Mouse (Mus musculus) naive thymus-derived CD4-positive, alpha-beta T cell, adult 5 months (primary cell): Measurements from ENCODE around the gene Cyp2ab1. TPM values are rescaled to one million over a fixed set of nuclear protein-coding genes. Genes with fewer than 3 reads are reported as not detected.

Experiments used
- polyA plus RNA-seq: library from polyadenylated mRNA; unstranded; fragments of 100-300 nt; shearing (Covaris generic); gene quantifications from one replicate; pipeline ENCODE4 v1.2.1, GENCODE M21; 2017

The Cyp2ab1 gene
- not detected for polyA plus RNA-seq

GRCm38 (mm10) chr16:20325286-20325685 is at the start of gene Cyp2ab1:
Cyp2ab1 (minus strand) TSS chr16:20325404.

GRCm38 (mm10) chr16:20301770-20302649 is 23.2 kb downstream of the Cyp2ab1 start, which contains the start of gene Parl:
Parl (minus strand) TSS chr16:20302387.

Other genes starting within 250 kb of the Cyp2ab1 start
- gene Klhl24, start 227.9 kb downstream of the Cyp2ab1 start, polyA plus RNA-seq = 207 TPM
- gene Yeats2, start 184.3 kb downstream of the Cyp2ab1 start, polyA plus RNA-seq = 29.0 TPM
- not detected for gene Map6d1, start 84.0 kb downstream of the Cyp2ab1 start, polyA plus RNA-seq
- 72.9 TPM for gene Parl, start 23.0 kb downstream of the Cyp2ab1 start, polyA plus RNA-seq
- 45.2 TPM for gene Abcc5, start 101.0 kb upstream of the Cyp2ab1 start, polyA plus RNA-seq
- gene Eif2b5, start 173.4 kb upstream of the Cyp2ab1 start, polyA plus RNA-seq = 76.2 TPM
- 22.0 TPM for gene Dvl3, start 191.6 kb upstream of the Cyp2ab1 start, polyA plus RNA-seq
- 394 TPM for gene Ap2m1, start 210.1 kb upstream of the Cyp2ab1 start, polyA plus RNA-seq
- 84.1 TPM for gene Abcf3, start 223.2 kb upstream of the Cyp2ab1 start, polyA plus RNA-seq